Mouse (Mus musculus) kidney, postnatal 10 days (tissue): ENCODE measurements around the gene Gm11444.
A peak's percentile ranks its signal among the peaks of the same experiment; 100 is the strongest.

Source experiments
- DNase-seq: peaks from one replicate; pipeline ENCODE4 v3.0.0; 2021; ENCODE audit warnings: mixed read lengths

Gene Gm11444

DNA sequence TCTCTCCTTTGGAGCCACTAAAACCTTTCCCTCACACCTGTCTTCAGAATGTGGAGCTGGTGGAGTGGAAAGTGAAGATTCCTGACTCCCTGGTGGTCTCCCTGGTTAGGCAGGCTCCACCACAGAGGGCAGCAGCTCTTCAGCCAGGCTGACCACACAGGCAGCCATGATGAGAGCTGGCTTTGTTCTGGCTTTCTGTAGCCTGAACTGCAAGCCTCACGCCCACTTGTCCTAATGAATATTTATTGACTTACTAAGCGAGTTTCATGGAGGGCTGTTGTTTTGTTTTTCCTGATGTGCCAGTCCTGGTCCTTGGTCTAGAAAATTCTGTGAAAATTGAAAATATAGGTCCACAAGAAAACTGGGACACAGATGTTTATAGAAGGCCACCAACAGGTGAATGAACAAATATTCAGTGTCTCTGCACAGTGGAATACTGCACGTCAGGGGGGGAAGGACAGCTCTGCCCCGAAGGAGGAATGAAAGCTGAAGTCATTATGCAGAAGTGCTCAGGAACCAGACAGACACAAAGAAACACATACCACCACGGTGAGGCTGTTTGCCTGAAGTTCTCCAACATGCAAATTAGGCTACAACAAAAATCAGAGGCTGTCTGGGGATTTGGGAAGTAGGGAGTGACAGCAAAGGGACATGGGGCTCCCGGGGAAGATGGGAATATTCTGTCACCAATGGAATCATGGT is 8.0 kb upstream of the Gm11444 start:
- no peak for DNase-seq

DNA sequence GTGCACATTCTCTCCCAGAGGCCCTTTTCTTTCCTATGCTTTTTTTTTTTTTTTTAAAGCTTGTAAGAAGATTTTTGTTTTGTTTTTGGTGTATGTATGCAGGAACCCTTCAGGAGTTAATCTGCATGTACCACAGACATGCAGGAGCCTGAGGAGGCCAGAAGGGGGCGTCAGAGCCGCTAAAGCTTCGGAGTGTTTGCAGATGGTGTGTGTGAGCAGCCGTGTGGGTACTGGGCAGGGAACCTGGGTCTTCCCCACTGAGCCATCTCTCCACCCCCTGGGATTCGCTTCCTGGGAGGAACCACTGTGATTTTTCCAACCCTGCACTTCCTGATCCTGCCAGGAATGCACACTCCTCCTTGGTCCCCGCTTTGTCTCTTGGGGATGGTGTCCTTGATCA is 625 bp upstream of the Gm11444 start:
- peak; percentile 27 for DNase-seq

DNA sequence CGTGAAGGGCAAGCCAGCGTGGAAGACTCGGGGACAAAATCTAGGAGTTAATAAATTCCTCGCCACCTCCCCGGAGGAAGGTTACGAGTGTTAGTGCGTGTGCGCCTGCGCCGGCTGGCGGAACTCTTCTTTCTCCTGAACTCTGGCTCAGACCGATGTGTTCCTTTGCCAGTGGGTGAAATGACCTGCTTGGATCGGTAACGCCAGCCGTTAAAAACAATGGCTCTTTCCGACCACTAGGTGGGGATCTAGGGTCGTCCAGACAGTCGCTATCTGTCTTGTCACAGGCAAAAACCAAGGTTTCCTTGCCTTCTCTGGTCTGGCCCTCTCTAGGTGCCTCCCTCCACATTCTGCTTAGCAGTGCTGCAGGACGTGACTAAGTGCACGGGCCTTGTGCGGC is 1.1 kb downstream of the Gm11444 start:
- DNase-seq: peak; percentile 79

DNA sequence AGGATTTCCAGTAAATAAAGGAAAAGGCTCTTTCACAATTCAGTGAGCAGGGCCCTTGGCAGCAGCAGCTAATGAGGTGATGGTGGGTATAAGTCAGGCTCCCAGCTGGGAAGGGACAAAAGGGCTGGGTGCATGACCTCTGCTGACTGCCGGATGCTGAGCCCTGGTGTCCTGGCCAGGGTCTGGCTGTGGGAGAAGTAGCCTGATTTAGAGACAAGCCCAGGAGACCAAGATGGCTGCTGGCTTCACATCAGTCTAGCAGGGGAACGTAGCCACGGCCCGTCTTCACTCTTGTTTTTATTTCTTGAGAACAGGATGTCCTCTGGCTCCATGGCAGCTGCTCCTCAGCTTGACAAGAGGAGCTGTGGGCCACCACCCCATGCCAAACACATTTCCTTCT is 3.6 kb downstream of the Gm11444 start:
- peak; percentile 59 for DNase-seq

DNA sequence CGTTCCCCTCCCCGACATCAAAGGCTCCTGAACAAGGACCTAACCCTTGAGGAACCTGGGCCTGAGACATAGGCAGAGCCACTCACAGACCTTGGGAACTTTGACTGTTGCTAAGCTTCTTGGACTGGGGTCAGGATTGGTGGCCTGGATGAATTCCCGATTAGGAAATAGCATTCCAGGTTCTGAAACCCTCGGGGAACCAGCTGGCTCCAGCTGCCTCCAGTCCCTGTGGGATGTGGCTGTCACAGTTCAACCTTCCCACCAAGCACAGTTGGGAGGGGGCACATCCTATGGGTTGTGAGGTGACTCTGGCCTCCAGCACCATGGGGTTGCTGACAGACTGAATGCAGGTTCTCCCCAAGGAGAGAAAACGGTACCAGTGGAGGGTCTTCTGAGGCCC is 4.2 kb downstream of the Gm11444 start:
- peak; percentile 86 for DNase-seq

DNA sequence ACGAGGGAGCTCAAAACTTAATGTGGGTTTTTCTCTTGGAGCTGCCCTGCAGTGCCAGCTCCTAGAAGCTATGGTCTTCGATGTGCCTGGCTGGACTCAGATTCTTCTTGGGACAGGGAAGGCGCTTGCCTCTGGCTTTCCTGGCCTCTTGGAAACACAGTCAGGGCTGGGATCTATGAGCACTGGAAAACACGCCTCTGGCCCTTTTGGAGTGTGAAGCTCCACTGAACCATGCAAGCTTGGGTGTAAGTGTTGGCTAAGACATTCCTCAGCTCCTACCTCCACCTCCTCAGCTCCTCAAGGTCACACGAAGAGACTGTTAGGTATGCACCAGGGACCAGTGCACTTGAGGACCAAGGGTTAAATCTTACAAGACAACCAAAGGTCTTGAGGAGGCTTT is 5.2 kb downstream of the Gm11444 start:
- DNase-seq: peak; percentile 58

DNA sequence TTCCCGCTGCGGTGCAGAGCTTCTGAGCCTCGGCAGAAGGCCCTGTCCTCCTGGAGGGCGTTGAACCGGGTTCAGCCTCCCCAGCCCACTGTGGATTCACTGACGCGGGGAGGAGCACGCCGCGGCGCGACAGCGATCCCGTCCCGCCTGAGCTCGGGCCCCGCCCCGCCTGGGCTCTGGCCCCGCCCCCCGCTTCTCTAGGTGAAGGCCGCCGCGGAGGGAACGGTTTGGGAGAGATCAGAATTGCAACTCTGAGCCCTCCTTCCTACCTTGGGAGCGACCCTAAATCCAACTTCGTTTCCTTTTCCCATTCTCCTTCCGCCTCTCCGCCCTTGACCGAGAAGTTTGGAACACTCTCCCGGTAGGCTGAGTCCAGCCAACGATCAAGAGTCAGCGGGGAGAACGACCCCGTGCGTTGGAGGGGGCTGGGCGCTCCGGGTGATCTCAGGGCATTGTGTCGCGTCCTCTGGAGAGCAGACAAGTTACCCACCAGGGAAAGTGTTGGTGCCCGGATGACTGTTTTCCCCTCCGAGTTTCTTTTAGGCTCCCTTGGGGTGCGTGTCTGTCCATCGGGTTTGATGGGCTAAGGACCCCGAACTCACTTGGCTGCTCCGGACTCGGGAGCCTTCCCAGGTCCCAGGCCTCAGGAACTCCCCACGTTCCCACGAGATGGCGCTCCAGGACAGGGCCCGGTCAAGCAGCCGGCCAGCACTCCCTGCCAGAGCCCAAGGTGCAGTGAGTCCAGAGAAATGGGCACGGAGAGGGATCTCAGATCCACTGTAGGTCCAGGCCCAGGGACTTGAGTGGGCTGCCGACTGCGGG is 5.8 kb downstream of the Gm11444 start:
- peak; percentile 96 for DNase-seq

DNA sequence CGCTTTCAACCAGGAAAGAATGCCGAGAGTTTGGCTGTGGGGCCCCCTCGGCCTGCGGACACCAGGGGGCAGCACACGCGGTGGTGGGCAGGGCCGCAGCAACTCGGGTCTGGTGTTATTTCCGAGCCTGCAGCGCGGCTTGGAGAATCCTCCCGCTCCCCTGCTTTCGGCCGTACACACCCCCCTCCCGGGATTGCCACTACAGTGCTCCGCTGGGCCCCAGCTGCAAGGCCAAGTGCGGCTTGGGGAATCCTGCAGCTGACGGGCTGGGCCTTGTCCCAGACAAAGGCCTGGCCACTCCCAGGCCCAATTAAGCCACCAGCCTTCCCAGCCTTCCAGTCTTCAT is 6.8 kb downstream of the Gm11444 start:
- peak; percentile 92 for DNase-seq

DNA sequence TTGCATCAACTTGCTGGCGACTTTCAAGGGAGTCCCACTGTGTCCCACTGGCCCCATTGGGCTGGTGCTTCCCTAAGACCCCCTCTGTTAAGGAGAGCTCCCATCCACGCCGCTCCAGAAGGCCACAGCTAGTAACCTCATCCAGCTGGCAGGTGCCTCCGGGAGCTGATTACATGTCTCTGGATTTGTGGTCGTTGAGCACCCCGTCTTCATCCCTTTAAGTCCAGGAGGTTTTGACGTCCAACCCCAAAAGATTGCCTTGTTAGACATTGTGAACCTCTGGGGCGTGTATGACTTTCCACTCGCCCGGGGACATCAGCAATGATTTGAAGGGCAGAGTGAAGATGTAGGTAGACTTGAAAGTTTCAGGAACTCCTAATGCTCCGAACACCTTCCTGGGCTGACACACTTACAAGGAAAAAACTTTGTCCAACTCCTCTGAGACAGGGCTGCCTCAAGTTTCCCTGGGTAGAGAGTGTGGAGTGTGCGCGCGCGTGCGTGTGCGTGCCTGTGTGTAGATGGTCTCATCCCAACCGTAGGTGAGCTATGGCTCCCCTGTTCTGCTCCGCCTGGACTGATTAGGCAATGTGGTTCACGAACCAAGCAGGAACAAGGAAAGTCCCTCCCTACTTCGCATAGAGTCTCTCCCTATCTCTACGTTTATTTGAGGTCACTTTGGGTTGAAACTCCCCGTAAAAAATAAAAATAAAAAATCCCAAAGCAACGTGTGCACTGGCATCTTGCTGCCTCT is 7.4 kb downstream of the Gm11444 start:
- DNase-seq: peak; percentile 46

DNA sequence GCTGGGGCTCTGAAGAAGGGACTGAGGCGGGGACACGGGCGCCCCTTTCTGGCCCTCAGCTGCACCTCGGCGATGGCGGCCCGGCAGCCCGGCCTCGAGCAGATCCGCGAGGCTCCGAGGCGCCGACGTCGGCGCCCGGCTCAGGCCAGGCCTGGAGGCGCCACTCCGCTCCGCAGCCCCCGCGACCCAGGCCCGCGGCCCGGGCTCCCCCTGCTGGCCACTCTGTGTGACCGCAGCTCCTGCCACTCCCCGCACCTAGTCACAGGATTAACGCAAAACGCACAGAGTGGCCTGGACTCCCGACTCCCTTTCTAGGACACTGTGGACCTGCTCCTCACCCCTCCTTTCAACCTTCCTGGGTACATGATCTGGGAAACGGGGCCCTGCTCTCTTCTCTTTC is 8.2 kb downstream of the Gm11444 start:
- peak; percentile 86 for DNase-seq

DNA sequence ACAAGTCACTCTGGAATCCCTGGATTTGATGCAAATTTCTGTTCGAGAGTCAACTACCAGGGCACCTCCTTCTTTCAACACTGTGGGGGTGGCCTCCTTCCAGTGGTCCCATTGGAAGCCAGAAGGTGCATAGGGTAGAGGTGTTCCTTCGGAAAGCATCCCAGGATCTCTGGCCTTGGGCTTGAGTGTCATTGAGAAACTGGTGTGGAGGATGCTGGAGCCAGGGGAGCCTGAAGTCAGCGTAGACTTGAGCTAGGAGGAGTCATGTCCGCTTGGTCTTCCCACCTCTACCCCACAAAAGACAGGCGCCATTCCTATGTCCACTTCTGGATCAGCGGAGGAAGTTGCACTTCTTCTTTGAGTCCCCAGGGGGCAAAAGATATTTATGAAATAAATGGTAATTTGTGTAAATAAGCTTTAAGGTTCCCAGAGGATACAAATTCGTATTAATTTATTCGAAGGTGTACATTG is 8.9 kb downstream of the Gm11444 start:
- DNase-seq: peak; percentile 29

DNA sequence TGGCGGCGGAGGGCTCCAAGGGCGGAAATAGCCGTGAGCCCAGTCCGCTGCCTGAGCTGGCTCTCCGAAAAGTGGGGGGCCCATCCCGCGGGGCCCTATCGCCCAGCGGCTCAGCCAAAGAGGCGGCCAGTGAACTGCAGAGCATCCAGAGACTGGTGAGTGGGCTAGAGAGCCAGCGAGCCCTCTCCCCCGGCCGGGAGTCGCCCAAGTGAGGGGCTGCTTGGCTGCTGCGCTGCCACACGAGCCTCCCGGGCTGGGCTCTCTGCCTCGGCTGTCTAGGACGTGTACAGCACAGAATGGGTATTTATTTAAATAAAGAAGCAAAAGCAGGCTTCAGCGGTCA is 9.4 kb downstream of the Gm11444 start:
- DNase-seq: peak; percentile 45

DNA sequence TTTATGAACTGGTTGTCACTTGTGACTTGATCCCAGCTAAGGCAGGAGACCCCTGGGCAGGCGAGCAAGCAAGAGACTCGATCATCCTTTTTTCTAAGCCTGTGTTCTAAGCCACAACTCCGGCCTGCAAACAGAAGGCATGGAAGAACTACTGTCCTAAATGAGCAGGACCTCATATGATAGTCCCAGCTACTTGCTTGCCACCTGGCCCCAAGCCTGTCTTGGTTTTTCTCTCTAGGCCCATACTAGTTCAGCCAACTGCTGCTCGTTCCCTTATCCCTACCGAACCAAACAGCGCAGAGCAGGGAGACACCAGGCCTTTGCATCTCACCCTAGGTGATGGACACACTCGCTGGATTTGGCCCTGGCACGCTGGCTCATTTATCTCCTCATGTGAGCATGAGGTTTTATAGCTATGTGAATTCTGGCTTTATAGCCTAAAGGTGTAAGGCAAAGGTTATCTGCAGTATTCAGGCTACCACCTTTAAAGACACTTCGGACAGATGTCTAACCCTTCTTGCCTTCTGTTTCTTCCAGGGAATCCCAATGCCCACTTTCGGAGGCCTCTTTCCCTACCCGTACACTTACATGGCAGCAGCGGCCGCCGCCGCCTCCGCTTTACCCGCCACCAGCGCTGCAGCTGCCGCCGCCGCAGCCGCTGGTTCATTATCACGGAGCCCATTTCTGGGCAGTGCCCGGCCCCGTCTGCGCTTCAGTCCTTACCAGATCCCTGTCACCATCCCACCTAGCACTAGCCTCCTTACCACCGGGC is 9.9 kb downstream of the Gm11444 start:
- peak; percentile 26 for DNase-seq

DNA sequence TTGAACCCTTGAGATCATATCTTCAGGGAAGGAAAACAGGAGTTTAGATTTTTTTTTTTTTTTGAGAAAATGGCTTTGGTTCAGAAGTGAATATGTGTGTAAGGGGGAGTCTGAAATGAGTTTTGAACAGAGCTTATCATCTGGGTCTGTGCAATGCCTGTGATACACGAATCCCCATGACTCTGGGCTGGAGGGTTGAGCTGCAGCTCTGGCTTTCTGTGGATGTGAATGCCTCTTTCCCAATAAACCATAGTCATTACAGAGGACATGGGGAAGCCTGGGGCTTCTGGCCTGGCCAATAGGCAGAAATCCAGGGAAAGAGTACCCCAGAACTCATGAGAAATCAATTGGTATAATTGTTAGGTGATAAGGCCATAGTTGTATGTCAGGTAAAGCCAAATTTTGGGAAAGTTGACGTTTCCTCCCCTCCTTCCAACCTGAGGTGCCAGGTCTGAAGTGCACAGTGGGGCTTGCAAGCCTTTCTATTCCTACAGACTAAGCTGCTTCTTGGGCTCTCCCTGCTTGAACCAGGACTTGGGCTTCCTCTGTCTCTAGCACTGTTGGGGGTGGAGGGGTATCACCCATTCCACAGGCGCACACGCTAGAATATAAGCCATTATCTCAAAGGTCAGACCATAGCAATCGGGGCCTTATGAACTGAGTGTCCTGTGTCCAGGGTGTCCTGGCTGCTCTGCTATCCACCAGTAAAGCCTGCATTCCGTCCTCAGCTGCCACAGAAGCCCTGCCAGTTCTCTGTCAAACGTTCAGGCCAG is 10.7 kb downstream of the Gm11444 start:
- DNase-seq: no peak

DNA sequence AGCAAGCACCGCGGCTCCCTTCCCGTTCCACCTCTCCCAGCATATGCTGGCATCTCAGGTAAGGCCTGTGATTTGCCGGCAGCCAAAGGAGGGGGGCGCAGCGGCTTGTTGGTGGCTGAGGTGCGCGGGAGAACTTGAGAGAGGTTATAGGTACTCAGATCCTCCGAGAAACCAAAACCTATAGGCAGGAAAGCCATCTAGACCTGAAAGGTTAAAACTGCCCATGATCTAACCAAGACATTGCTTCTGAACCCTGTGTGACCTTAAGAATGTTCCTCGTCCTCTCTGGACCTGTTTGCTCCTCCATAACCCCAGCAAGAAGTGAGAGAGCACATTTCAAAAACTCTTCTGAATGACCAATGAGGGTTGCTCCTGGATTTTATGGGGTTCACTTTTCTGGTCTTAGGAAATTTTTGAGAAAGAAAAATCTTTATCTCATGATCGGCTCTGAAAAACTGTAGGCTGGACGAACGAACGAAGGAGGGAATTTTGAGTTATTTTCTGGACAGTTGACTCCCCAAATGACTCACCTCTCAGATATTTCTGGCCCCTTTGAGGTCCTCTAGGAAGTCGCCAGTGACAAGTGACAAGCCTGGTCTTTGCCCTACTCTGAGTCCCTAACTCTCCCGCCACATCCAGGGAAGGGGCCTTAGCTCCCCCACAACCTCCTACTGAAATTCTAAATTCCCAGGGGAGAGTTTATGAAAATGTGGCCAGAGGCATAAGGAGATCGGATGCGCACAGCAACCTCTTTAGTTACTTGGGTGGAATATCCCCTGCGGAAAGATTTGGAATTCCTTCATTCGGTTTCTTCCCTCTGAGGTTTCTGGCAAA is 11.5 kb downstream of the Gm11444 start:
- DNase-seq: no peak

DNA sequence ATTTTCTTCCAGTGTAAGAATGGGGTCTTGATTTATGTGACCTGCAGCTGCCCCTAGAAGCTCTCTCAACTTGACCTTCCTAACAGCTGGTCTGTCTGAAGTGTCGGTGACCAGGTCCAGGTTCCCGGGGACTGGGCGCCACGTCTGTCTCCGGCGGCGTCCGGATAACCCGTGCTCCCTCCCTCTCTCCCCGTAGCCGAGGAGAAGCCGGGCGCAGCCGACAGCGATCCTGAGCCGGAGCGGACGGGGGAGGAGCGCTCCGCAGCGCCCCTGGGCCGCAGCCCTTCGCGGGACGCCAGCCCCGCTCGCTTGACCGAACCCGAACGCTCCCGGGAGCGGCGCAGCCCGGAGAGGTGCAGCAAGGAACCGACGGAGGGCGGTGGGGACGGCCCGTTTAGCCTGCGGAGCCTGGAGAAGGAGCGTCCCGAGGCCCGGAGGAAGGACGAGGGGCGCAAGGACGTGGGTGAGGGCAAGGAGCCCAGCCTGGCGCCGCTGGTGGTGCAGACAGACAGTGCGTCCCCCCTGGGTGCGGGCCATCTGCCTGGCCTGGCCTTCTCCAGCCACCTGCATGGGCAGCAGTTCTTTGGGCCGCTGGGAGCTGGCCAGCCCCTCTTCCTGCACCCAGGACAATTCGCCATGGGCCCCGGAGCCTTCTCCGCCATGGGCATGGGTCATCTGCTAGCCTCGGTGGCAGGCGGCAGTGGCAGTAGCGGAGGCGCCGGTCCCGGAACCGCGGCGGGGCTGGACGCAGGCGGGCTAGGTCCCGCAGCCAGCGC is 12.3 kb downstream of the Gm11444 start:
- peak; percentile 67 for DNase-seq

DNA sequence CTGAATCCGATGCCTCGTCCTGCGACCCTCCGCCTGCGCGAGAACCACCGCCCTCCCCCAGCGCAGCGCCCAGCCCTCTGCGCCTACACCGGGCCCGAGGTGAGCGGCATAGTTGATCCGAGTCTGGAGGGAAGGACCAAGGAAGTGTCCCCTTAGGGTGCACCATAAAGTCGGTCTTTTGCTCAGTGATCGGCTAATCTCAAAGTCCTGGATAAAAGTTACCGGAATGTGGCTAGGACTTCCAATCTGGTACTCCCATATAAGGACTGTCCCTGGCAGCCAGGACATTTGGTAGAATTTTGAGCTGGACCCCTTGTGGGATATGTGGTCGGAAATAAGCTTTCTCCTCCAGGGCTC is 12.9 kb downstream of the Gm11444 start:
- DNase-seq: no peak

DNA sequence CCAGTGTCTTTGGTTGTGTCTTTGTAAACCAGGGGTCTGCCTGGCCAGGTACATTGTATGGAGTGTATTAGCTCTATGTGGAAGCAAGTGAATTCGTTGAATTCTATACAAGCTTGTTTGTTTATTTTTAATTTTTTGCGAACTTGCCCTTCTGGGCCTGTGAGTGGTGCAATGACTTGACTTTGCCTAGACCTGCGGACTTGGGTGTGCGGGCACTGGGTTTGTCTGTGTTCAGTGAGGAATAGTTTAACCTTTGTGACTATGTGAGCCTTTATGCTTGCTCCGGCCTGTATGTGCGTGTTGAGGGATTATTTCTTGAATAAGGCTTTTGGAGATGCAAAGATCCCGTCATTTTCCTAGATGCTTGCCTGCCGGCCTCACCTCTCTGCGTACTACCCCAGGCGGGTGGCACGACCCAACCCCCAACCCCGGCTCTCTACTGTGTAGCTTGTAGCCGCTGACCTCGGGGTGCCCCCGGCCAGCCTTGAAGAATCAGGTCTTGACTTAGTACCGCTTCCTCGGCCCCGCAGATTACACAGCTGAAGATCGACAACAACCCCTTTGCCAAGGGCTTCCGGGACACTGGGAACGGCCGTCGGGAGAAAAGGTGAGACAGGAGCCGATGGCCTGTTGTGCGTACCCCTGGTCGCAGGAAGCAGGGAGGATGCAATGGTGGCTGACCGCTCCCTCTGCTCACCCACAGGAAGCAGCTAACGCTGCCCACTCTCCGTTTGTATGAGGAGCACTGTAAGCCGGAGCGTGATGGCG is 13.4 kb downstream of the Gm11444 start:
- peak; percentile 57 for DNase-seq

DNA sequence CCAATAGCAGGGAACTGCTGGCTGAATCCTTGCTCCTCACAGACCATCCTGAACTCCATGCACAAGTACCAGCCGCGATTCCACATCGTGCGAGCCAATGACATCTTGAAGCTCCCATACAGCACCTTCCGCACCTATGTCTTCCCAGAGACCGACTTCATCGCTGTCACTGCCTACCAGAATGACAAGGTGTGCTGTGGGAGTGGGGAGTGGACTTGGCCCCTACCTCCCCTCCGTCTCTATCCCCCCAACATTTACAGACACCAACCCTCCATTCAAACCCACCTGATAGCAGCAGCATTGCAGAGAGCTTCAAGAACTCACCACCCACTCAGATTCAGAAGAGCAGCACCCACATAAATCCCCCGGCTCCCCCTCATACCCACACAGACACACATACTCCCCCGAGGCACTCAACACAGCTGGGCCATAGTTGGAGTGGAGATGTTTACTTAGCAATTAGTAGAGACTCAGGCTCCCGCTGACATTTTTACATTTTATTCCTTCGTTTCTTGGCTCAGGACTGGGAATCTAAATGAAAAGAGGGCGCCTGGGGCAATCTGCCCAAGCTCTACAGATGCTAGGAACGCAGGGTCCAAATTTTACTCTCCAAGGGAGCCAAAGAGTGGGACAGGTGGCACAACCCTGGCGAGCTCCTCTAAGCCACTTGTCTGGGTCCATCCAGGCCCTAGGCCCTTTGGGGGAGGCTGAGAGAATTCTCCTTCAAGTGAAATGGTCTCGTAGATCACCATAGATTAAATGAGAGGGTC is 14.2 kb downstream of the Gm11444 start:
- DNase-seq: peak; percentile 37
